ENCODE assay signal across 7 mouse cellular contexts in genomic region chr7:120980931-120981924, GRCm38 (mm10). TPM values are rescaled to one million over a fixed set of nuclear protein-coding genes. Genes with fewer than 3 reads are reported as not detected.
A peak's percentile ranks its signal among the peaks of the same experiment; 100 is the strongest.
DNase-seq lines count a peak whose midpoint lies in the region; ATAC-seq and TF ChIP-seq lines count a peak whose summit lies in the region.

No protein-coding gene starts in this region.

- peaks cover 32% of the 10 kb centered on the region for H3K4me1 ChIP-seq in forebrain, embryonic 15.5 days
- H3K4me1 ChIP-seq in hindbrain, embryonic 10.5 days (replicated peaks) = peaks cover 37% of the 10 kb centered on the region
- peaks cover 3% of the 10 kb centered on the region for H3K4me1 ChIP-seq in small intestine, adult 2 months (ENCODE audit: control insufficient read depth, insufficient read depth, insufficient read length, low read length)

- peak overlapping the region; percentile 87 for H3K4me3 ChIP-seq in forebrain, embryonic 15.5 days
- peak overlapping the region; percentile 89 for H3K4me3 ChIP-seq in hindbrain, embryonic 10.5 days
- H3K4me3 ChIP-seq in small intestine, adult 2 months (ENCODE audit: low read depth, low read length) = peak overlapping the region; percentile 80

- TF ChIP-seq CTCF in small intestine, adult 2 months (IDR thresholded peaks at IDR 0.05; ENCODE audit: extremely low read depth, insufficient read length, insufficient replicate concordance, low read depth, low read length) = no peak

- peak overlapping the region; percentile 64 for H3K9ac ChIP-seq in forebrain, embryonic 15.5 days (replicated peaks)

- no peak for TF ChIP-seq POLR2A in small intestine, adult 2 months (IDR thresholded peaks at IDR 0.05; ENCODE audit: low read depth, low read length)

- peak overlapping the region; percentile 81 for H3K4me2 ChIP-seq in forebrain, embryonic 15.5 days (replicated peaks)

- intact Hi-C loops in left cerebral cortex, postnatal 25 days (cut with DNase I) = no loop called here

- H3K9me3 ChIP-seq in forebrain, embryonic 15.5 days = no peaks in the 10 kb centered on the region
- no peaks in the 10 kb centered on the region for H3K9me3 ChIP-seq in hindbrain, embryonic 10.5 days

- peak; percentile 46 for ATAC-seq in forebrain, embryonic 15.5 days (replicated peaks)
- ATAC-seq in megakaryocyte progenitor cell, adult 5-6 weeks (replicated peaks; ENCODE audit: poor library complexity) = peak; percentile 13; the same call in 1 of the 2 replicates

- no peaks in the 10 kb centered on the region for H3K27me3 ChIP-seq in forebrain, embryonic 15.5 days
- no peaks in the 10 kb centered on the region for H3K27me3 ChIP-seq in hindbrain, embryonic 10.5 days (ENCODE audit: insufficient read depth, poor library complexity, severe bottlenecking)
- H3K27me3 ChIP-seq in small intestine, adult 2 months (ENCODE audit: control insufficient read depth, insufficient read depth, low read length) = no peaks in the 10 kb centered on the region

- H3K36me3 ChIP-seq in forebrain, embryonic 15.5 days = no peaks in the 10 kb centered on the region
- H3K36me3 ChIP-seq in hindbrain, embryonic 10.5 days = no peaks in the 10 kb centered on the region
- H3K36me3 ChIP-seq in small intestine, adult 2 months (ENCODE audit: control insufficient read depth, insufficient read depth, low read length) = no peaks in the 10 kb centered on the region; the same call in 1 of the 2 replicates

- 3% methylated on average over 39 of the region's 39 CpGs for WGBS in forebrain, embryonic 15.5 days
- WGBS in hindbrain, embryonic 10.5 days = 5% methylated on average over 39 of the region's 39 CpGs
- 10% methylated on average over 39 of the region's 39 CpGs for WGBS in small intestine, adult 2 months

- DNase-seq in NIH3T3 (ENCODE audit: low read depth) = peak; percentile 52
- peak; percentile 39 to 62 for DNase-seq in cerebellum, adult 18-20 months
- DNase-seq in hindbrain, embryonic 10.5 days (ENCODE audit: low spot score) = peak; percentile 71
- peak; percentile 27 to 30 for DNase-seq in left cerebral cortex, postnatal 25 days (ENCODE audit: low spot score in 2 of 2)

- no peak overlapping the region for H3K27ac ChIP-seq in forebrain, embryonic 15.5 days (replicated peaks)
- H3K27ac ChIP-seq in hindbrain, embryonic 10.5 days = peak overlapping the region; percentile 96
- peak overlapping the region; percentile 31; the same call in 1 of the 2 replicates for H3K27ac ChIP-seq in small intestine, adult 2 months (ENCODE audit: insufficient read depth, low read depth, low read length)

RNA-seq across cellular contexts. Expression of gene Cdr2, which starts 0.9 kb away (rescaled TPM):
- polyA plus RNA-seq in forebrain, embryonic 15.5 days (2015; fragmentation: Nextera tagmentation; extraction: Ambion mirVana) = 9.8 and 10.5 TPM in 2 replicates
- 14.2 and 14.7 TPM in 2 replicates for polyA plus RNA-seq in hindbrain, embryonic 10.5 days (2016; fragmentation: Nextera tagmentation; extraction: Ambion mirVana)
- 1 to 10 TPM; 7.8 to 8.7 TPM for total RNA-seq in left cerebral cortex, postnatal 25 days (2021)
- total RNA-seq in megakaryocyte progenitor cell, adult 5-6 weeks (2015) = 2.9 and 4.3 TPM in 2 replicates
- 4.7 and 7.1 TPM in 2 replicates for total RNA-seq in megakaryocyte progenitor cell, adult 5-6 weeks (2017)
- polyA plus RNA-seq in small intestine, adult 2 months (2012; rRNA removed) = 37.1 and 51.7 TPM in 2 replicates

RNA-seq across cellular contexts. Expression of gene Mfsd13b, which starts 1.1 kb away (rescaled TPM):
- 0.28 and 0.64 TPM in 2 replicates for polyA plus RNA-seq in forebrain, embryonic 15.5 days (2015; fragmentation: Nextera tagmentation; extraction: Ambion mirVana)
- 0.37 and 0.42 TPM in 2 replicates for polyA plus RNA-seq in hindbrain, embryonic 10.5 days (2016; fragmentation: Nextera tagmentation; extraction: Ambion mirVana)
- total RNA-seq in left cerebral cortex, postnatal 25 days (2021) = under 1 TPM; 0.41 TPM
- total RNA-seq in megakaryocyte progenitor cell, adult 5-6 weeks (2015) = not detected in 2 replicates
- total RNA-seq in megakaryocyte progenitor cell, adult 5-6 weeks (2017) = 0.20 TPM in 1 of 2 replicates, not detected in the other
- polyA plus RNA-seq in small intestine, adult 2 months (2012; rRNA removed) = 0.11 and 0.13 TPM in 2 replicates

RNA-seq across cellular contexts. Expression of gene Mettl9, which starts 53.0 kb away (rescaled TPM):
- polyA plus RNA-seq in forebrain, embryonic 15.5 days (2015; fragmentation: Nextera tagmentation; extraction: Ambion mirVana) = 214 and 232 TPM in 2 replicates
- polyA plus RNA-seq in hindbrain, embryonic 10.5 days (2016; fragmentation: Nextera tagmentation; extraction: Ambion mirVana) = 199 and 215 TPM in 2 replicates
- total RNA-seq in left cerebral cortex, postnatal 25 days (2021) = 10 to 100 TPM; 90.8 to 93.0 TPM
- 96.6 and 111 TPM in 2 replicates for total RNA-seq in megakaryocyte progenitor cell, adult 5-6 weeks (2015)
- 86.0 and 86.6 TPM in 2 replicates for total RNA-seq in megakaryocyte progenitor cell, adult 5-6 weeks (2017)
- polyA plus RNA-seq in small intestine, adult 2 months (2012; rRNA removed) = 15.2 and 22.6 TPM in 2 replicates
